Mouse (Mus musculus): Measurements from ENCODE around the gene Cfap36. TPM values are rescaled to one million over a fixed set of nuclear protein-coding genes. Genes with fewer than 3 reads are reported as not detected.

Cfap36 gene
- 56.7 and 57.2 TPM in 2 replicates for total RNA-seq (2021)
- long read RNA-seq, transcript Cfap36-201 (10 exons, 1,664 nt), result major isoform, 54 of 60 reads
- long read RNA-seq, partial matches to known transcripts, result 4 of 60 reads
- long read RNA-seq, other reads (novel, unspliced or antisense), result 2 of 60 reads

DNA sequence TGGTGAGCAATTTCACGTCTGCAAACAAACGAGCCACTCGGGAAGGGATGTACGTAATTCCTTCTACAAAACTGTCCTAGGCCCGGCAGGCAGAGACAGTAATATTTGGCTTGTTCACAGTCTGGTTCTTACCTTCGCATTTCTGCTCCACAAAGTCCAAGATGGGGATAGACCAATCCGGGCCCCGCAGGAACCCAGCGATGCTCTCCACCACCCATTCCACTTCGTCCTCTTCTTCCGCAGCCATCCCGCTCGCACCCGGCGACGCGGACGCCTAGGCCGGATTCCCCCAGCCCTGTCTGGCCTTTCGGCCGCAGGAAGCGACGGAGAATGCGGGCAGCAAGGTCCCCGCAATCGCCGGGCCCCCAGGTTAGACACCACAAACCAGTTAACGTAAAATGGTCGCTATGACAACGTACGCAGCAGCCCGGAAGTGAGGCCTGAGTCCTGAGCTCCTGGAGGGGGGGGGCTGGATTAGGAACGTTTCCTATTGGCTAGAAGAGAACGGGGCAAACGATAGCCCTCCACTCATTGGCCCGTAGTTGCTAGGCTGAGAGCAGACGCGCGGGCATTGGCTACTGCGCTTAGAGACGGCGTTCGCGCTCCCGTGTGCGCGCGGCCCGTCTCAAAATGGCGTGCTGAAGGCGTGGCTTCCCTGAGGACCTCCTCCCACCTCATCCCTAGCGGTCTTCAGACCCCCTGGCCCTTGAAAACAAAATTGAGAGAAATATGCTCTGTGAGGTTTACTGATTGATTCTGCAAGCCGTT, at the start of gene Cfap36:
TSS of gene Cfap36 (minus strand) at position 527 of the 768 bp plus-strand sequence.
- DNase-seq, result peak; percentile 88

GRCm38 (mm10) chr11:29287305-29287704, 40.1 kb upstream of the Cfap36 start:
- DNase-seq, result no peak

GRCm38 (mm10) chr11:29286040-29286439, 38.8 kb upstream of the Cfap36 start:
- no peak for DNase-seq

GRCm38 (mm10) chr11:29274758-29275157, 27.5 kb upstream of the Cfap36 start:
- DNase-seq, result no peak

DNA sequence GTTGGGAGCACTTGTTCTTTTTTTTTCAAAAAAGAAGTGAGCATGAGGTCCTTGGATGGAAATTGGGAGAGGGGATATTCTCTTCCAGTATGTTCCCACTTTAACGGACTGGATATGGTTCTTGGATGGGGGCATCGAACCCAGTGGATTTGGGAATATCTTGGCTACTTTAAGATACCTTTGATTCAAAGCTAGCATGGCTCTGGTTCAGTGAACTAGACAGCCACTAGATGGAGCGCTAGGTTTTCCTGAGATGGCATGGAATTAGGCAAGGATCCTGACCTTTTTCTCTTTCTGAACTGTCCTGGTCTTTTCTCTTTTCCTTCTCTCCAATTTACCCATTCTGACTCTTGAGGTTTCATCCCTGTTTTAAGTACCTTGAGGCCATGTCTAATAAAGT, 20.6 kb upstream of the Cfap36 start:
- DNase-seq, result peak; percentile 35

GRCm38 (mm10) chr11:29254643-29255042, 7.4 kb upstream of the Cfap36 start:
- DNase-seq, result no peak

GRCm38 (mm10) chr11:29248386-29248785, 1.2 kb upstream of the Cfap36 start:
- no peak for DNase-seq

- no peak for DNase-seq
Observed at GRCm38 (mm10) chr11:29247725-29248124, 516 bp upstream of the Cfap36 start.

GRCm38 (mm10) chr11:29245988-29246387, 1.2 kb downstream of the Cfap36 start:
- no peak for DNase-seq

GRCm38 (mm10) chr11:29241961-29242360, 5.2 kb downstream of the Cfap36 start:
- no peak for DNase-seq

- DNase-seq, result no peak
Observed at GRCm38 (mm10) chr11:29239353-29239752, 7.9 kb downstream of the Cfap36 start.

DNA sequence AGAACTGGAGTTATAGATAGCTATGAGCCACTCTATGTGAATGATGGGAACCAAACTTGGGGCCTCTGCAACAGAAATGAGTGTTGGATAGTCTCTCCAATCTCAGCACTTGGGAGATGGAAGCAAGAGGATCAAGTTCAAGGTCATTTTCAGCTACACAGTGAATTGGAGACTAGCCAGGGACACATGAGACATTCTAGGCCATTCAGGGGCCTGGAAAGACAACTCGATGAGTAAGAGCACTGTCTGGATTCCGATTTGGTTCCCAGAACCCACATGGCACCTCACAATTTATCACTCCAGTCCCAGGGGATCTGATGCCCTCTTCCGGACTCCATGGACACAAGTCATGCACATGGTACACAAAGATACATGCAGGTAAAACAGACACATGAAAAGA, 8.7 kb downstream of the Cfap36 start:
- DNase-seq, result peak; percentile 8

GRCm38 (mm10) chr11:29238047-29238446, 9.2 kb downstream of the Cfap36 start:
- DNase-seq, result no peak

DNA sequence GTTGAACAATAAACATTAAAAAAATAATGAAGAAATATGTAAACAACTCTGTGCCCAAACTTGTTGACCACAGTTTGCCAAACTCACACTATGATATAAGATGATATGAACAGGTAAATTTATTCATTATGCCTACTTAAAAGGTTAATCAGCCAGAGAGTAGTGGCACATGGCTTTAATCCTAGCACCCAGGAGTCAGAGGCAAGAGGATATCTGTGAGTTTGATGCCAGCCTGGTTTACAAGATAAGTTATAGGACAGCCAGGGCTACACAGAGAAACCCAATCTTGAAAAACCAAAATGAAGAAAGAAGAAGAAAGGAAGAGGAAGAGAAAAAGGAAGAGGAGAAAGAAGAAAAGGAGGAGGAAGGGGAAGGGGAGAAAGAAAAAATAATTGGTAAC, 9.8 kb downstream of the Cfap36 start:
- no peak for DNase-seq

DNA sequence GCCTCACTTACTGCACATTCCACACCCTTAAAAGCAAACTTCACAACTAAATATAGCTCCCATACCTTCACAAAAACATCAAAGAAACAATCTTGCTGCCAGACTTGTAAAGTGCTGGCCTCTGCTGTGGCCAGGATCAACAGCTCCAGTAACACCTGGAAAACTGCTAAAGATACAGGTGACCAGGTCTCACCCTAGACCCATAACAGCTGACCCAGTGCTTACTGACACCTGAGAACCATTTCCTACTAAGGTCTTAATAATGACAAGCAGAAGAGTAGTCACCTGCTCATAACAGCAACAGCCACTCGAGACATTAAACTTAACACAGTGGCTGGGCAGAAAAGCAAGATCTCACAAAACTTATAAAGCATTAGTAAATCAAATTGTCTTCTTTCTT, 13.6 kb downstream of the Cfap36 start:
- DNase-seq, result no peak

- DNase-seq, result no peak
Observed at GRCm38 (mm10) chr11:29228957-29229356, 18.3 kb downstream of the Cfap36 start.

DNA sequence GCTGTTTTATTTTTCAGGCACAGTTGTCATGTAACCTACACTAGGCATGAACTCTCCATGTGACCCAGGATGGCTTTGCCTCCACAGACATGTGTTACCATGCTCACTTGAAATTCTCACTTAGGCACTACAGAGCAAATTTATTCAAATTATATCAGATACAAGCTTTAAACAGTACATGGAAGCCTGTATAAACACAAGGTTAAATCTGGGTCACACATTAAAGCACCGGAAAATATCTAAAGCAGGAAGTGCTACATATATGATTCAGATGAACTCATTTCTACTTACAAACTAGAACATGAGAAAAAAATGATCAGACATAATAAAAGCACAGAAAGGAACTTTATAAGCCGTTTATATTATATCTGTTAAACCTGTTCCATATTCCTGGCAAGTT, 22.5 kb downstream of the Cfap36 start:
- no peak for DNase-seq

DNA sequence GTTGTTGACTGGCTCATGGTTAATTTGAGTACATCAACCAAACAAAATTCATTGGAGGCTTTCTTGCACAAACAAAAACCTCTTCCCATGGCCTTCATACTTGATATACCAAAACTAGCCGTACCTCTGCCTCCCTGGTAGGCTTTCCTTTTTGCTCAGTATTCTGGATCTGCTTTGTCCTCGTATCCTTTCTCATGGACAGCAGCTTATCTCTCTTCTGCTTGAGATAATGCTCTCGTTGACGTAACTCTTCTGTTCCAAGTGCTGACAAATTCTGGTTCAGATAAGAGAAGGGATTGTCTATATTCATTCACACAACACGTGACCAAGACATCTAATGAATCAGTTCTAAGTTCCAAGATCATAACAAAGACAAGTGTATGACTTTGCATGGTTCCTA, 24.9 kb downstream of the Cfap36 start:
- DNase-seq, result no peak

- no peak for DNase-seq
Observed at GRCm38 (mm10) chr11:29219055-29219454, 28.2 kb downstream of the Cfap36 start.

- DNase-seq, result no peak
Observed at GRCm38 (mm10) chr11:29216196-29216595, 31.0 kb downstream of the Cfap36 start.

GRCm38 (mm10) chr11:29209774-29210173, 37.4 kb downstream of the Cfap36 start:
- no peak for DNase-seq

GRCm38 (mm10) chr11:29203653-29204052, 43.6 kb downstream of the Cfap36 start:
- DNase-seq, result no peak

- no peak for DNase-seq
Observed at GRCm38 (mm10) chr11:29188981-29189380, 58.2 kb downstream of the Cfap36 start.

GRCm38 (mm10) chr11:29181751-29182150, 65.5 kb downstream of the Cfap36 start:
- no peak for DNase-seq
